Mouse (Mus musculus) hindbrain, embryonic 16.5 days (tissue): ENCODE results near the gene Robo1. TPM values are rescaled to one million over a fixed set of nuclear protein-coding genes. Genes with fewer than 3 reads are reported as not detected.

ENCODE experiments used
- ATAC-seq: fragments of 200-750 bp; cut with Nextera tagmentation; 2 replicates; pipeline ENCODE4 v1.8.0; 2017; ENCODE audit warnings: moderate TSS enrichment, moderate library complexity
- H3K27ac ChIP-seq: fragments of 300-500 bp; sonication (generic); 2 replicates; pipeline ENCODE4 v1.5.1; 2014; ENCODE audit warnings: low read depth, mild to moderate bottlenecking, control low read depth, low read length, moderate library complexity
- H3K27me3 ChIP-seq: fragments of 300-500 bp; sonication (generic); replicated peaks from 2 replicates; pipeline ENCODE4 v1.6.1; 2014; ENCODE audit warnings: low read length; ENCODE audit not compliant: control insufficient read depth, insufficient read depth
- H3K36me3 ChIP-seq: fragments of 300-500 bp; sonication (generic); 2 replicates; pipeline ENCODE4 v1.6.1; 2014; ENCODE audit warnings: mild to moderate bottlenecking, low read length, moderate library complexity, mixed read lengths; ENCODE audit not compliant: control insufficient read depth, insufficient read depth
- H3K4me1 ChIP-seq: fragments of 300-500 bp; sonication (generic); 2 replicates; pipeline ENCODE4 v1.6.1; 2014; ENCODE audit warnings: low read depth, low read length; ENCODE audit not compliant: control insufficient read depth, insufficient read depth
- H3K4me2 ChIP-seq: fragments of 300-500 bp; sonication (generic); 2 replicates; pipeline ENCODE4 v1.6.1; 2014; ENCODE audit warnings: mild to moderate bottlenecking, low read length, control low read depth, moderate library complexity
- H3K4me3 ChIP-seq: fragments of 300-500 bp; sonication (generic); 2 replicates; pipeline ENCODE4 v1.5.1; 2014; ENCODE audit warnings: mild to moderate bottlenecking, low read length, control low read depth, moderate library complexity
- H3K9ac ChIP-seq: fragments of 300-500 bp; sonication (generic); 2 replicates; pipeline ENCODE4 v1.6.1; 2014; ENCODE audit warnings: low read depth, mild to moderate bottlenecking, control low read depth, low read length, moderate library complexity
- H3K9me3 ChIP-seq: fragments of 300-500 bp; sonication (generic); 2 replicates; pipeline ENCODE4 v1.6.1; 2014; ENCODE audit warnings: mild to moderate bottlenecking, low read length, moderate library complexity; ENCODE audit not compliant: control insufficient read depth
- WGBS: fragments of 180-500 bp; shearing (Covaris S2); extraction: QIAGEN DNeasy Blood & Tissue Kit; methylation state at CpG from one replicate; pipeline ENCODE4 v1.1.7; 2014; 5-methylcytosine and 5-hydroxymethylcytosine counted together
- polyA plus RNA-seq: library from polyadenylated mRNA; unstranded; fragments of >200 nt; fragmentation: Nextera tagmentation; extraction: Ambion mirVana; gene quantifications from 2 replicates; pipeline ENCODE4 v1.2.1, GENCODE M21; 2015

Robo1 gene
- polyA plus RNA-seq, 1 experiment from 2014 or later, result 26.8 TPM

- no peak overlapping the region for H3K27ac ChIP-seq
- no peaks in the 10 kb centered on the region for H3K27me3 ChIP-seq
- peak; percentile 48; the same call in 1 of the 2 replicates for ATAC-seq
- H3K36me3 ChIP-seq, result no peaks in the 10 kb centered on the region
- H3K9me3 ChIP-seq, result peaks cover 3% of the 10 kb centered on the region; the same call in 1 of the 2 replicates
- 32% methylated on average over 8 of the region's 8 CpGs for WGBS
- H3K4me3 ChIP-seq, result no peak overlapping the region
- H3K4me1 ChIP-seq, result no peaks in the 10 kb centered on the region
- no peak overlapping the region for H3K4me2 ChIP-seq
- H3K9ac ChIP-seq, result no peak overlapping the region
Measured at GRCm38 (mm10) chr16:73007434-73007833, 699.3 kb downstream of the Robo1 start.

GRCm38 (mm10) chr16:73011313-73011712 is 703.2 kb downstream of the Robo1 start:
- Histone ChIP-seq H3K27ac (no peak overlapping the region), H3K36me3 (peaks cover 4% of the 10 kb centered on the region), H3K4me3 (no peak overlapping the region), H3K4me2 (no peak overlapping the region), H3K9ac (no peak overlapping the region), H3K9me3 (no peaks in the 10 kb centered on the region), H3K27me3 (no peaks in the 10 kb centered on the region), H3K4me1 (no peaks in the 10 kb centered on the region)
- 73% methylated on average over 7 of the region's 7 CpGs for WGBS
- ATAC-seq, result no peak

DNA sequence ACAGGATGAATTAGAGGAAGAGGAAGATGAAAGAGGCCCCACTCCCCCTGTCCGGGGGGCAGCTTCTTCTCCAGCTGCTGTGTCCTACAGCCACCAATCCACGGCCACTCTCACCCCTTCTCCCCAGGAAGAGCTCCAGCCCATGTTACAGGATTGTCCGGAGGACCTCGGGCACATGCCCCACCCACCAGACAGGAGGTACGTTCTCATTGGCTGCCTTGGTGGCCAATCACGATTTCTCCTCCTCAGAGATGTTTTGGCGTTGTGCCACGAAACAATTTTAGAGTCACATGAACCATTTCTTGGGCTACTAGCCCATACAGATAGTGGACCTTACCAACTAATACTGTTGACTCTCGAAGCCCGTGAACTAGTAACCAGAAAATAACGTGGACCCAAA is 704.8 kb downstream of the Robo1 start:
- ATAC-seq, result no peak
- Histone ChIP-seq H3K9me3 (no peaks in the 10 kb centered on the region), H3K4me1 (no peaks in the 10 kb centered on the region), H3K4me2 (no peak overlapping the region), H3K27me3 (no peaks in the 10 kb centered on the region), H3K9ac (no peak overlapping the region), H3K27ac (no peak overlapping the region), H3K36me3 (peaks cover 4% of the 10 kb centered on the region), H3K4me3 (no peak overlapping the region)
- WGBS, result 96% methylated on average over 11 of the region's 11 CpGs

GRCm38 (mm10) chr16:73014544-73014943 is 706.4 kb downstream of the Robo1 start:
- no peaks in the 10 kb centered on the region for H3K4me1 ChIP-seq
- no peak overlapping the region for H3K4me3 ChIP-seq
- no peak overlapping the region for H3K27ac ChIP-seq
- H3K36me3 ChIP-seq, result peaks cover 4% of the 10 kb centered on the region
- H3K9me3 ChIP-seq, result no peaks in the 10 kb centered on the region
- ATAC-seq, result no peak
- no peak overlapping the region for H3K4me2 ChIP-seq
- 74% methylated on average over 8 of the region's 8 CpGs for WGBS
- no peak overlapping the region for H3K9ac ChIP-seq
- no peaks in the 10 kb centered on the region for H3K27me3 ChIP-seq

- WGBS, result 80% methylated on average over 4 of the region's 4 CpGs
- no peak for ATAC-seq
Measured at GRCm38 (mm10) chr16:73015976-73016375, 707.9 kb downstream of the Robo1 start.

GRCm38 (mm10) chr16:73016801-73017200 is 708.7 kb downstream of the Robo1 start:
- ATAC-seq, result no peak
- Histone ChIP-seq H3K9me3 (no peaks in the 10 kb centered on the region), H3K27me3 (no peaks in the 10 kb centered on the region), H3K4me3 (no peak overlapping the region), H3K9ac (no peak overlapping the region), H3K36me3 (peaks cover 4% of the 10 kb centered on the region), H3K4me1 (no peaks in the 10 kb centered on the region), H3K4me2 (no peak overlapping the region), H3K27ac (no peak overlapping the region)
- 77% methylated on average over 7 of the region's 7 CpGs for WGBS

More at GRCm38 (mm10) chr16:73015976-73016375, 707.9 kb downstream of the Robo1 start:
- Histone ChIP-seq H3K4me2 (no peak overlapping the region), H3K27me3 (no peaks in the 10 kb centered on the region), H3K36me3 (peaks cover 4% of the 10 kb centered on the region), H3K4me1 (no peaks in the 10 kb centered on the region), H3K4me3 (no peak overlapping the region), H3K9ac (no peak overlapping the region), H3K9me3 (no peaks in the 10 kb centered on the region), H3K27ac (no peak overlapping the region)

DNA sequence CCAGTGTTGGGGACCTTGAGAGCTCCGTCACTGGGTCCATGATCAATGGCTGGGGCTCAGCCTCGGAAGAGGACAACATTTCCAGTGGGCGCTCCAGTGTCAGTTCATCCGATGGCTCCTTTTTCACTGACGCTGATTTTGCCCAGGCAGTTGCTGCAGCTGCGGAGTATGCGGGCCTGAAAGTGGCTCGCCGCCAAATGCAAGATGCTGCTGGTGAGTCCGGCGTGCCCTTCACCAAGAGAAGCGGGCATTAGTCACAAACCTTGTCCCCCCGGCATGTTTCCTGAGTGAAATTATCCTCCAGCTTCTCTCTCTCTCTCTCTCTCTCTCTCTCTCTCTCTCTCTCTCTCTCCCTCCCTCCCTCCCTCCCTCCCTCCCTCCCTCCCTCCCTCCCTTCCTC is 716.2 kb downstream of the Robo1 start:
- Histone ChIP-seq H3K27ac (no peak overlapping the region), H3K36me3 (0 out of 2 replicates have a peak, but pooled peaks cover 3% of the 10 kb centered on the region), H3K4me2 (no peak overlapping the region), H3K9ac (no peak overlapping the region), H3K27me3 (no peaks in the 10 kb centered on the region), H3K4me3 (no peak overlapping the region), H3K9me3 (peaks cover 3% of the 10 kb centered on the region; the same call in 1 of the 2 replicates), H3K4me1 (no peaks in the 10 kb centered on the region)
- ATAC-seq, result no peak
- WGBS, result 87% methylated on average over 13 of the region's 13 CpGs

GRCm38 (mm10) chr16:73027692-73028091 is 719.6 kb downstream of the Robo1 start:
- Histone ChIP-seq H3K4me2 (no peak overlapping the region), H3K9me3 (peaks cover 3% of the 10 kb centered on the region; the same call in 1 of the 2 replicates), H3K4me3 (no peak overlapping the region), H3K27ac (no peak overlapping the region), H3K27me3 (no peaks in the 10 kb centered on the region), H3K4me1 (no peaks in the 10 kb centered on the region), H3K9ac (no peak overlapping the region), H3K36me3 (0 out of 2 replicates have a peak, but pooled peaks cover 3% of the 10 kb centered on the region)
- WGBS, result 76% methylated on average over 14 of the region's 14 CpGs
- ATAC-seq, result no peak

DNA sequence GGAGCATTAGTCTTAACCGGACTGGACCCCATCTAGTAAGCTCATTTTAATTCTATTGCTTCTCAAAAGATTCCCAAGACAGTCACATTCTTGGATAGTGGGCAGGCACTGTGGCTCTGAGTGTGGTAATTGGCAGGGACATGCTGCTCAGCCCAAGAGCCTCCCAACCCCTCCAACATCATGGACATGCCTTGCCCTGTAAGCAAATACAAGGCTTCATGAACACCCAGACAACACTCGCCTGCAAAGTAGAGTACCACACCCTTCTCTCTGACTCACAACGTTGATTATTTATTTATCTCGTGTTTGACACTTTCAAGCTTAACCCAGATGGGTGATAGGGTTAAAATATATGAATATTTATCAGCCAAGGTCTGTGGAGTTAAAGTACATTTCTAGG is 722.9 kb downstream of the Robo1 start:
- Histone ChIP-seq H3K4me3 (no peak overlapping the region), H3K4me1 (no peaks in the 10 kb centered on the region), H3K27me3 (no peaks in the 10 kb centered on the region), H3K9ac (no peak overlapping the region), H3K36me3 (no peaks in the 10 kb centered on the region), H3K27ac (no peak overlapping the region), H3K9me3 (no peaks in the 10 kb centered on the region), H3K4me2 (no peak overlapping the region)
- ATAC-seq, result no peak
- 72% methylated on average over 4 of the region's 4 CpGs for WGBS
